Mouse (Mus musculus) lung, embryonic 14.5 days (tissue): ENCODE measurements around the gene Rcn3. TPM values are rescaled to one million over a fixed set of nuclear protein-coding genes. Genes with fewer than 3 reads are reported as not detected.

Experiments
- ATAC-seq: fragments of 200-750 bp; cut with Nextera tagmentation; 2 replicates; pipeline ENCODE4 v1.8.0; 2017; ENCODE audit warnings: mild to moderate bottlenecking, moderate TSS enrichment, moderate library complexity; ENCODE audit not compliant: insufficient read depth
- DNase-seq: peaks from one replicate; pipeline ENCODE4 v3.0.0-alpha.2; 2015
- H3K27ac ChIP-seq: fragments of 300-500 bp; sonication (generic); 2 replicates; pipeline ENCODE4 v1.5.1; 2014; ENCODE audit warnings: low read depth, mild to moderate bottlenecking, moderate library complexity
- H3K27me3 ChIP-seq: fragments of 300-500 bp; sonication (generic); 2 replicates; pipeline ENCODE4 v1.6.1; 2014; ENCODE audit warnings: low read length, control low read depth; ENCODE audit not compliant: insufficient read depth
- H3K36me3 ChIP-seq: fragments of 300-500 bp; sonication (generic); 2 replicates; pipeline ENCODE4 v1.6.1; 2014; ENCODE audit warnings: control low read depth; ENCODE audit not compliant: insufficient read depth
- H3K4me1 ChIP-seq: fragments of 300-500 bp; sonication (generic); 2 replicates; pipeline ENCODE4 v1.6.1; 2014; ENCODE audit warnings: antibody characterized with exemption, control low read depth; ENCODE audit not compliant: insufficient read depth
- H3K4me2 ChIP-seq: fragments of 300-500 bp; sonication (generic); 2 replicates; pipeline ENCODE4 v1.6.1; 2014; ENCODE audit warnings: mild to moderate bottlenecking
- H3K4me3 ChIP-seq: fragments of 300-500 bp; sonication (generic); 2 replicates; pipeline ENCODE4 v1.5.1; 2014; ENCODE audit warnings: low read depth, low read length
- H3K9ac ChIP-seq: fragments of 300-500 bp; sonication (generic); 2 replicates; pipeline ENCODE4 v1.6.1; 2014
- H3K9me3 ChIP-seq: fragments of 300-500 bp; sonication (generic); 2 replicates; pipeline ENCODE4 v1.6.1; 2016; ENCODE audit warnings: low read depth, low read length, control low read depth
- CTCF ChIP-seq: IDR thresholded peaks from 2 replicates; pipeline ENCODE4 v1.5.1; 2016; ENCODE audit warnings: antibody characterized with exemption, low read depth
- whole genome bisulfite sequencing: fragments of 180-500 bp; shearing (Covaris S2); extraction: QIAGEN DNeasy Blood & Tissue Kit; methylation state at CpG from one replicate; pipeline ENCODE4 v1.1.7; 2014; 5-methylcytosine and 5-hydroxymethylcytosine counted together
- polyA plus RNA-seq: library from polyadenylated mRNA; unstranded; fragments of >200 nt; fragmentation: Nextera tagmentation; extraction: Ambion mirVana; gene quantifications from 2 replicates; pipeline ENCODE4 v1.2.1, GENCODE M21; 2014

The Rcn3 gene
- polyA plus RNA-seq, 1 experiment from 2014 or later, result 360 TPM

GRCm38 (mm10) chr7:45106441-45106840, 14.4 kb upstream of the Rcn3 start:
- Histone ChIP-seq H3K9me3 (no peaks in the 10 kb centered on the region), H3K36me3 (no peaks in the 10 kb centered on the region; the same call in 1 of the 2 replicates), H3K4me2 (no peak overlapping the region), H3K27me3 (no peaks in the 10 kb centered on the region), H3K4me3 (no peak overlapping the region), H3K4me1 (peaks cover 7% of the 10 kb centered on the region; the same call in 1 of the 2 replicates), H3K9ac (no peak overlapping the region), H3K27ac (no peak overlapping the region)
- 46% methylated on average over 6 of the region's 6 CpGs for WGBS
- no peak for DNase-seq
- no peak for TF ChIP-seq CTCF
- no peak for ATAC-seq

DNA sequence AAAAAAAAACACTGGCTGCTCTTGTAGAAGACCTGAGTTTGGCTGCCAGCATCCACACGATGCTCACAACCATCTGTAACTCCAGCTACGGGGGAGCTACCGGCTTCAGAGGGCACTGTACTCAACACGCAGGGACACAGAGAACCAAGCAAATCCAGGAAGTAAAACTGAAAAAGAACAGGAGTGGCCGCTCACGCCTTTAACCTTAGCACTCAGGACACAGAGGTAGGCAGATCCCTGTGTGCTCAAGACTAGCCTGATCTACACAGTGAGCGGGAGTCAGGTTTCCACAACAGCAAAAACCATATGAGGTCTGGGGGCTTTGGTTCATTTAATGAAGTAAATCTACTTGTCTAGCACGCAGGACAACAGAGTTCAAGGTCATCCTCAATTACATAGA, 13.5 kb upstream of the Rcn3 start:
- Histone ChIP-seq H3K4me2 (no peak overlapping the region), H3K27ac (no peak overlapping the region), H3K4me3 (no peak overlapping the region), H3K36me3 (no peaks in the 10 kb centered on the region; the same call in 1 of the 2 replicates), H3K9ac (no peak overlapping the region), H3K9me3 (no peaks in the 10 kb centered on the region), H3K4me1 (peaks cover 7% of the 10 kb centered on the region; the same call in 1 of the 2 replicates), H3K27me3 (no peaks in the 10 kb centered on the region)
- no peak for DNase-seq
- ATAC-seq, result no peak
- TF ChIP-seq CTCF, result no peak
- 78% methylated on average over 8 of the region's 8 CpGs for WGBS

GRCm38 (mm10) chr7:45104941-45105340, 12.9 kb upstream of the Rcn3 start:
- no peak for TF ChIP-seq CTCF
- DNase-seq (no peak), ATAC-seq (no peak)
- no peaks in the 10 kb centered on the region; the same call in 1 of the 2 replicates for H3K36me3 ChIP-seq
- 74% methylated on average over 5 of the region's 5 CpGs for WGBS
- no peak overlapping the region for H3K4me2 ChIP-seq
- peaks cover 7% of the 10 kb centered on the region; the same call in 1 of the 2 replicates for H3K4me1 ChIP-seq
- no peak overlapping the region for H3K9ac ChIP-seq
- H3K9me3 ChIP-seq, result no peaks in the 10 kb centered on the region
- no peak overlapping the region for H3K4me3 ChIP-seq
- H3K27me3 ChIP-seq, result no peaks in the 10 kb centered on the region
- H3K27ac ChIP-seq, result no peak overlapping the region

DNA sequence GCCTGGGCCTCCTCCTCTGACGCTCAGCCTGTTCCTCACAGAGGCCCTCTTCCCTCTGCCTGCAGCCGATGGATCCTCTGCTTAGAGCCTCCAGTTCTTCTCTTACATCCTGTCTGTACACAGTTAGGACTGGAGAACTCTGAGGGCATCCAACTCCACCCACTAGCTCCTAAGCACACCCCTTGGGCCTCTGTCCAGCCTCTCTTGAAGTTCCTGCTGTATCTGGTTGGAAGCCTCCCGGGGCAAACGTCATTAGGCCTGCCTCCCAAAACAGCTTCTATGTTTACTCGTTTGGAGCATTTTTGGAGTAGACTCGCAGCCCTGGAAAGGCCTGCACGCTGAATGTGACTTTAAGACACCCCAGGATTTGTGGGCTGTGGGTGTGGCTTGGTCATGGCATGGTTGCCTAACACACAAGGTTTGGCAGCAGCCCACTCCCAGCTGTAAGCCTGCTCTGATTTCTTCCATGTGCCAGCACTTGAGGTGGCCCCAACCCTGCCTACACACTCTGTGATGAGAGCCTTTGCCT, 11.7 kb upstream of the Rcn3 start, which contains the start of gene Fcgrt:
Fcgrt (minus strand) TSS at position 200 of the 529 bp plus-strand sequence.
- ATAC-seq, result peak; percentile 98
- Histone ChIP-seq H3K27me3 (no peaks in the 10 kb centered on the region), H3K9me3 (no peaks in the 10 kb centered on the region), H3K4me2 (peak within 1 kb of the TSS; percentile 59), H3K4me3 (peak within 1 kb of the TSS; percentile 32), H3K36me3 (no peaks in the 10 kb centered on the region; the same call in 1 of the 2 replicates), H3K4me1 (peaks cover 7% of the 10 kb centered on the region; the same call in 1 of the 2 replicates), H3K27ac (peak within 1 kb of the TSS; percentile 85), H3K9ac (peak within 1 kb of the TSS; percentile 59)
- no peak for TF ChIP-seq CTCF
- 14% methylated on average over 7 of the region's 7 CpGs for WGBS
- DNase-seq, result peak; percentile 97

DNA sequence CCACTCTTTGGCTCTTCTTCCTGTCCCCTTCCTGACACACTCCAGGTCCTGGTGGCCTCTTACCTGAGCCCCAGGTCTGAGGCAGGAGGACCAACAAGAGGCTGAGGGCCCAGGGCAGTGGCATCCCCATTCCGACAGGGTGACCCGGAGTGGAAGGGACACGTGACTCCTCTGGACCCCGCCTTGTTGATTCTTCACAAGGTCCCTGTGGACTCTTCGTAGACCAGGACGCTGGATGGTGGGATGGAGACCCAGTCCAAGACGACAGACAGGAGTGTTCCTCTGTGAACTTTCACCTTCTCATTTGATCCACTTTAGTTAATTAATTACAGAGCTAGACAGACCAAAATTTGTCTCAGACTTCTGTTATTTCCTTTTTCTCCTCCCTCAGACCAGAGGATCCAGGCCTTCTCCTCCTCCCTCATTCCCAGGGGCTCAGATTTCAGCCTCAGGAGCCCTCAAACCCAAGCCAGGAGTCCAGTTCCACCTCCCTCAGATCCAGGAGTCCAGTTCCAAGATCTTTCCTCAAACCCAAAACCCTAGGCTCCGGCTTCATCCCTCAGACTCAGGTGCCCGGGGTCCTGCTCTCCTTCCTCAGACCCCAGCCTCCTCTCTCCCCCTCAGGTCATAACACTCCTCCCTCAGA, 11.0 kb upstream of the Rcn3 start:
- Histone ChIP-seq H3K4me3 (peak overlapping the region; percentile 32), H3K4me1 (peaks cover 7% of the 10 kb centered on the region; the same call in 1 of the 2 replicates), H3K27ac (peak overlapping the region; percentile 85), H3K9me3 (no peaks in the 10 kb centered on the region), H3K9ac (peak overlapping the region; percentile 59), H3K4me2 (peak overlapping the region; percentile 59), H3K27me3 (no peaks in the 10 kb centered on the region), H3K36me3 (no peaks in the 10 kb centered on the region; the same call in 1 of the 2 replicates)
- WGBS, result 54% methylated on average over 9 of the region's 9 CpGs
- TF ChIP-seq CTCF, result no peak
- ATAC-seq (no peak), DNase-seq (no peak)

GRCm38 (mm10) chr7:45102441-45102840, 10.4 kb upstream of the Rcn3 start:
- ATAC-seq, result no peak
- Histone ChIP-seq H3K27ac (no peak overlapping the region), H3K4me3 (peak overlapping the region; percentile 32; the same call in 1 of the 2 replicates), H3K27me3 (no peaks in the 10 kb centered on the region), H3K36me3 (no peaks in the 10 kb centered on the region; the same call in 1 of the 2 replicates), H3K9me3 (no peaks in the 10 kb centered on the region), H3K4me2 (peak overlapping the region; percentile 59), H3K4me1 (peaks cover 7% of the 10 kb centered on the region; the same call in 1 of the 2 replicates), H3K9ac (peak overlapping the region; percentile 59; the same call in 1 of the 2 replicates)
- WGBS, result 67% methylated on average over 11 of the region's 11 CpGs
- DNase-seq, result no peak
- no peak for TF ChIP-seq CTCF

GRCm38 (mm10) chr7:45100046-45100445, 8.0 kb upstream of the Rcn3 start:
- H3K4me2 ChIP-seq, result no peak overlapping the region
- WGBS, result 75% methylated on average over 6 of the region's 6 CpGs
- no peaks in the 10 kb centered on the region for H3K27me3 ChIP-seq
- no peak for DNase-seq
- no peak for TF ChIP-seq CTCF
- ATAC-seq, result no peak
- no peak overlapping the region for H3K4me3 ChIP-seq
- no peak overlapping the region for H3K9ac ChIP-seq
- peaks cover 7% of the 10 kb centered on the region; the same call in 1 of the 2 replicates for H3K4me1 ChIP-seq
- peaks cover 5% of the 10 kb centered on the region; the same call in 1 of the 2 replicates for H3K36me3 ChIP-seq
- H3K27ac ChIP-seq, result no peak overlapping the region
- H3K9me3 ChIP-seq, result no peaks in the 10 kb centered on the region
